Mouse (Mus musculus): Measurements from ENCODE around the gene Mesd. TPM values are rescaled to one million over a fixed set of nuclear protein-coding genes. Genes with fewer than 3 reads are reported as not detected.
A peak's percentile ranks its signal among the peaks of the same experiment; 100 is the strongest.
"Not testable (repeated sequence)": the region's sequence is repeated elsewhere in the genome, so short reads cannot be mapped to it uniquely, and the experiment has no call there.

Gene Mesd
- total and polyA plus RNA-seq, 2 experiments from 2014 or later: 54.8 to 58.0 TPM

DNA sequence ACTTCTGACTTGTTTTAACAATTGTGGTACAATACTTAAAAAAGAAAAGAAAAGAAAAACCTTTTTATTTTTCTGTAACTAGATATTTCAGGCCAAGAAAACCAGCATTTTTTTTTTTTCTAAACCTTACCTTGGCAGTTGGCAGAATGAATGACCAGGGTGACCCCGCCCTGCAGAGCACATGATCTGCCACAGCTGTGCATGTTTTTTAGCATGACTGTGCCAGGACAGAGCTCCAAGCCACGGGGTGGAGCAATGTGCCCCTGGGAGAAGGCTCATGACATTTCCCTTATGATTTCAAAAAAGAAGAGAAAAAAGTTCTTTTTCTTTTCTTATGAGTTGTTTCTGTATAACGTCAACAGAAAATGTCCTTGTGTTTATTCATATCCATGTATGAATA is 5.1 kb downstream of the Mesd start:
- Histone ChIP-seq H3K9me3 (replicated peaks; ENCODE audit: control insufficient read depth, low read length) (no peaks in the 10 kb centered on the region), H3K4me2 (ENCODE audit: low read depth, low read length) (no peak overlapping the region), H3K9ac (replicated peaks; ENCODE audit: low read depth, low read length) (no peak overlapping the region), H3K4me1 (ENCODE audit: control insufficient read depth, insufficient read depth) (peaks cover 11% of the 10 kb centered on the region), H3K36me3 (replicated peaks; ENCODE audit: control insufficient read depth, insufficient read depth, low read length) (no peaks in the 10 kb centered on the region), H3K27ac (ENCODE audit: low read depth) (no peak overlapping the region), H3K27me3 (ENCODE audit: control insufficient read depth, insufficient read depth, low read length) (no peaks in the 10 kb centered on the region), H3K4me3 (ENCODE audit: low read depth, low read length) (no peak overlapping the region)
- DNase-seq (ENCODE audit: low spot score) (no peak), ATAC-seq (ENCODE audit: insufficient read depth, low read depth) (no peak)
- TF ChIP-seq EP300 (IDR thresholded peaks at IDR 0.05; ENCODE audit: low read depth): no peak
- TF ChIP-seq CTCF (IDR thresholded peaks at IDR 0.05; ENCODE audit: low read depth): no peak
- WGBS: 55% methylated on average over 3 of the region's 3 CpGs

DNA sequence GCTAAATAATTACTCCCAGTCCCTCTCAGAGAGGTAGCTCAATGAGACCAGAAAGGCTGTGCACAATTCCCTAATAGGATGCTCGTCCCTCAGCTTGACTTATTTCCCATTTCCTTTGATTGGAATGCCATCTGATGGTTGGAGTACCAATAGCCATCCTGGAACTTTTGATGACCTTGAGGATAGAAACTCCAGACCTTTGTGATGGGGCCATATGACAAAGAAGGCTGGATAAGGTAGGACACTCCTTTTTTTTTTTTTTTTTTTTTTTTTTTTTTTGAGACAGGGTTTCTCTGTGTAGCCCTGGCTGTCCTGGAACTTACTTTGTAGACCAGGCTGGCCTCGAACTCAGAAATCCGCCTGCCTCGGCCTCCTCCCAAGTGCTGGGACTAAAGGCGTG is 5.7 kb downstream of the Mesd start:
- H3K9me3 ChIP-seq (replicated peaks; ENCODE audit: control insufficient read depth, low read length); H3K9ac ChIP-seq (replicated peaks; ENCODE audit: low read depth, low read length); H3K4me3 ChIP-seq (ENCODE audit: low read depth, low read length); H3K27me3 ChIP-seq (ENCODE audit: control insufficient read depth, insufficient read depth, low read length); H3K4me2 ChIP-seq (ENCODE audit: low read depth, low read length); DNase-seq (ENCODE audit: low spot score); ATAC-seq (ENCODE audit: insufficient read depth, low read depth); H3K27ac ChIP-seq (ENCODE audit: low read depth); H3K36me3 ChIP-seq (replicated peaks; ENCODE audit: control insufficient read depth, insufficient read depth, low read length): not testable (repeated sequence)
- peaks cover 11% of the 10 kb centered on the region for H3K4me1 ChIP-seq (ENCODE audit: control insufficient read depth, insufficient read depth)
- 93% methylated on average over 5 of the region's 5 CpGs for WGBS

DNA sequence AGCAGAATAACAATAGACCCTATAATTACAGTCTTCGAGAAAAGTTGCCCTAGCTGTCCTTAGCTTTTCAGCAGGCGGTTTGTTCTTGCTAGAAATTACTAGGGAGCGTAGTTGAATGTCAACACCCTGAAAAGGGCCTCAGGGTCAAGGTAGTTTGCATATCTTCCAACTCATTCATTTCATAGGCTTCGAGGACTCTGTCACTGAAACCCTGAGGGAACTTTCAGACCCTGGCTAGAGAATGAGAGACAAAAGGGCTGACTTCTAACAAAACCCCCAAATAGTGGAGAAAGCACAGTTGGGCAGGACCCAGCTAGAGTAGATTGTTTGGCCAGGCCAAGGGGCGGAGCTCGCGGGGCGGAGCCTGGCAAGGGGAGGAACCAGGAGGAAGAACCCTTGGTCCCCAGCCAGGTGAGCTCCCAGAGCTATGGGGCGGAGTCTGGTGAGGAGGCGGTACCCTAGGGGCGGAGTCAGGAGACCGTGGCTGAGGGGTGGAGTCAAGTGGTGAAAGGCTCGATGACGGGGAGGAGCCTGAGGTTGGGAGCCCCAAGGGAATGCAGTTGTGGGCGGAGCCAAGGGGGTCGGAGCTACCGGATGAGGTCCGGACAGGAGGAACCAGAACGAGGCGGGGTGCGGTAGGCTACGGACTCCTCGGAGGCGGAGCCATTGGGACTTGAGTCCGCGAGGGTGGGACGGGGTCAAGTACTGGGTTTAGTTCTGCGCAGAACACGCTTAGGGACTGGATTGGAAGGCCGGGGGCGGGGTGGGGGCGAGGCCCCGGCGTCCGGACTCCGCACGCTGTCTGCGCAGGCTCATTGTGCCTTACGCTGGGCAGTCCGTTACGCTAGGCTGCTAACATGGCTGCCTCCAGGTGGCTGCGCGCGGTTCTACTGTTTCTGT is 7.4 kb downstream of the Mesd start:
- Histone ChIP-seq H3K4me3 (ENCODE audit: low read depth, low read length) (peak overlapping the region; percentile 74), H3K9ac (replicated peaks; ENCODE audit: low read depth, low read length) (peak overlapping the region; percentile 66), H3K9me3 (replicated peaks; ENCODE audit: control insufficient read depth, low read length) (no peaks in the 10 kb centered on the region), H3K4me2 (ENCODE audit: low read depth, low read length) (peak overlapping the region; percentile 83), H3K27ac (ENCODE audit: low read depth) (peak overlapping the region; percentile 85), H3K36me3 (replicated peaks; ENCODE audit: control insufficient read depth, insufficient read depth, low read length) (peaks cover 10% of the 10 kb centered on the region), H3K27me3 (ENCODE audit: control insufficient read depth, insufficient read depth, low read length) (no peaks in the 10 kb centered on the region), H3K4me1 (ENCODE audit: control insufficient read depth, insufficient read depth) (peaks cover 11% of the 10 kb centered on the region)
- ATAC-seq (ENCODE audit: insufficient read depth, low read depth): peak; percentile 96
- 3% methylated on average over 44 of the region's 44 CpGs for WGBS
- TF ChIP-seq EP300 (IDR thresholded peaks at IDR 0.05; ENCODE audit: low read depth): peak; percentile 74; the same call in 1 of the 2 replicates
- TF ChIP-seq CTCF (IDR thresholded peaks at IDR 0.05; ENCODE audit: low read depth): 0 out of 2 replicates have a peak, but pooled peaks have one; percentile 4
- peak; percentile 99 for DNase-seq (ENCODE audit: low spot score)

DNA sequence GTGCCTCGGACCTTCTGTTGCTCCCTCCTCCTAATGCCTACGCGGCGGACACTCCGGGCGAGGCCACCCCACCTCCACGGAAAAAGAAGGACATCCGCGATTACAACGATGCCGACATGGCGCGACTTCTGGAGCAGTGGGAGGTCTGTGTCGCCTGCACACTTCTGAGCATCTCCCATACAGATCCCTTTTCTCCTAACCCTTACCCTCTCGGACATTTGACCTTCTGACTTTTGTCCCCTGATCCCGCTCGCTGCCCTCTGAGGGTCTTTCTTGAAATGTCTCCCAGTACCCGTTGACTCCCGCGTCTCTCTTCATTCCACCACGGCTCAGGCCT is 8.0 kb downstream of the Mesd start:
- peaks cover 12% of the 10 kb centered on the region for H3K36me3 ChIP-seq (replicated peaks; ENCODE audit: control insufficient read depth, insufficient read depth, low read length)
- H3K9me3 ChIP-seq (replicated peaks; ENCODE audit: control insufficient read depth, low read length): no peaks in the 10 kb centered on the region
- ATAC-seq (ENCODE audit: insufficient read depth, low read depth): no peak
- no peak for DNase-seq (ENCODE audit: low spot score)
- peak overlapping the region; percentile 66 for H3K9ac ChIP-seq (replicated peaks; ENCODE audit: low read depth, low read length)
- no peaks in the 10 kb centered on the region for H3K27me3 ChIP-seq (ENCODE audit: control insufficient read depth, insufficient read depth, low read length)
- TF ChIP-seq EP300 (IDR thresholded peaks at IDR 0.05; ENCODE audit: low read depth) (no peak), CTCF (IDR thresholded peaks at IDR 0.05; ENCODE audit: low read depth) (no peak; the same call in 1 of the 2 replicates)
- H3K4me1 ChIP-seq (ENCODE audit: control insufficient read depth, insufficient read depth): peaks cover 11% of the 10 kb centered on the region
- WGBS: 1% methylated on average over 16 of the region's 21 CpGs
- peak overlapping the region; percentile 74 for H3K4me3 ChIP-seq (ENCODE audit: low read depth, low read length)
- H3K27ac ChIP-seq (ENCODE audit: low read depth): peak overlapping the region; percentile 85
- H3K4me2 ChIP-seq (ENCODE audit: low read depth, low read length): peak overlapping the region; percentile 83

DNA sequence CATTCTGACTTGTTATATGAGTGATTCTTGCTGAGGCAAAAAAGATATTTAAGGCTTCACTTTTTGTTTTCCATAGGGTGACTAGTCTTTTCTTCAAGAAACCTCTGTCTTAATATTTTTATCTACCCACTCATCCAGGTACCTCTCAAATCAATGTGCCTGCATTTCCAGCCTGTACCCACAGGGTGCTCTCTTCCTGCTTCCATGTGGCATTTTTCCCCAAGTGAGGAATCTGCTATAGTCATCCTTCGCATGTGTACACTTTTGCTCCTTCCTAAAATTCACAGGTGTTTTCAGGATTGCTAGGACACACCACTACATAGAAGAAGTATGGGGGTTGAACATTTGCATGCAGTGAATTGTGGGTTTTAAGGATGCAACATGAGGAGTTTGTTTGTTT is 10.1 kb downstream of the Mesd start:
- no peak for DNase-seq (ENCODE audit: low spot score)

More for the DNA sequence above, 10.1 kb downstream of the Mesd start:
- H3K36me3 ChIP-seq (replicated peaks; ENCODE audit: control insufficient read depth, insufficient read depth, low read length): peaks cover 32% of the 10 kb centered on the region
- H3K4me1 ChIP-seq (ENCODE audit: control insufficient read depth, insufficient read depth): peaks cover 11% of the 10 kb centered on the region
- H3K27me3 ChIP-seq (ENCODE audit: control insufficient read depth, insufficient read depth, low read length): no peaks in the 10 kb centered on the region
- 92% methylated on average over 1 of the region's 1 CpGs for WGBS
- H3K9ac ChIP-seq (replicated peaks; ENCODE audit: low read depth, low read length): no peak overlapping the region
- H3K9me3 ChIP-seq (replicated peaks; ENCODE audit: control insufficient read depth, low read length): no peaks in the 10 kb centered on the region
- no peak for TF ChIP-seq EP300 (IDR thresholded peaks at IDR 0.05; ENCODE audit: low read depth)
- TF ChIP-seq CTCF (IDR thresholded peaks at IDR 0.05; ENCODE audit: low read depth): no peak
- H3K27ac ChIP-seq (ENCODE audit: low read depth): no peak overlapping the region
- no peak for ATAC-seq (ENCODE audit: insufficient read depth, low read depth)
- no peak overlapping the region for H3K4me2 ChIP-seq (ENCODE audit: low read depth, low read length)
- H3K4me3 ChIP-seq (ENCODE audit: low read depth, low read length): no peak overlapping the region
